9 mouse cellular contexts compared by ENCODE assay signal in the genomic region with DNA sequence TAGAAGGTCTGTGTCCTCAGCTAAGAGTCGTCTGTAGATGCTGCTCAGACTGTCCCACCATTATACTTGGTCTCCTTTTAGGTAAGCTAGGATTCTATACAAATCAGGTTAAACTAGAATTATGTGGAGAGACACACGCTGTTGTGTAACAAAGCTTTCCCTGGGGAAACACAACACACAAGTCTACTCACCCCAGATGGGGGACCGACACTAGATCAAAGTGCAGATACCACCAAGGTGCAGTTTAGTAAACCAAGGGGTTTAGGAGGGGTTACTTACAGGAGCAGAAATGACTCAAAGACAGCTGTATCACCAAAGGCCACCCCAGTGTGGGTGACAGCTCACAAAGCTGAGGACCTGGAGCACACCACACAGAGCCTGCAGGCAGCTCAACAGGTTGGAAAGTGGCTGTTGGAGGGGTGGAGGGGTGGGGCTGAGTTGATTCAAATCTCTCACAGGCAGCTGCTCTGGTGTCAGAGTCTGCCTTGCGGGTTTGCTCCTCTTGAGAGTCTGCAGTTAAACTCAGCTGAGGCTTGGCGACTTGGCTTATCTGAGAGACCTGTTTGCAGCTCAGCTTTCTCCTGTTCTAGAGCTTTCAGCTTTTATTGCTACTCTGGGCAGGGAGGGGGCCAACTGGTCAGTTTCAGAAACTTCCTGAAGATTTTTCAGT. TPM values are rescaled to one million over a fixed set of nuclear protein-coding genes. Genes with fewer than 3 reads are reported as not detected.
A peak's percentile ranks its signal among the peaks of the same experiment; 100 is the strongest.
DNase-seq lines count a peak whose midpoint lies in the region; ATAC-seq and TF ChIP-seq lines count a peak whose summit lies in the region.
"Had no signal": no experiment of that assay in that cellular context is flagged by ENCODE, and none has a peak within 500 bp of the region (broad histone marks: within the 10 kb centered on the region; RNA-seq: fewer than 3 reads in every experiment).

No protein-coding gene starts in this region.

- H3K4me2 ChIP-seq in embryonic facial prominence, embryonic 11.5 days (ENCODE audit: low read depth, low read length) = no peak overlapping the region
- H3K4me2 ChIP-seq in liver, postnatal 0 days (ENCODE audit: low read depth, low read length) = no peak overlapping the region
- no peak overlapping the region for H3K4me2 ChIP-seq in stomach, postnatal 0 days (replicated peaks; ENCODE audit: low read depth)
- no peak overlapping the region for H3K4me2 ChIP-seq in forebrain, embryonic 12.5 days
- H3K4me2 ChIP-seq: hindbrain, embryonic 12.5 days had no signal

- no peak for TF ChIP-seq EP300 in liver, postnatal 0 days (IDR thresholded peaks at IDR 0.05; ENCODE audit: low read depth)
- TF ChIP-seq EP300 in stomach, postnatal 0 days (optimal IDR thresholded peaks at IDR 0.05) = no peak

- no peak overlapping the region for H3K4me3 ChIP-seq in embryonic facial prominence, embryonic 11.5 days (ENCODE audit: low read depth, low read length)
- no peak overlapping the region for H3K4me3 ChIP-seq in embryonic facial prominence, embryonic 10.5 days
- no peak overlapping the region for H3K4me3 ChIP-seq in liver, postnatal 0 days (ENCODE audit: low read depth, low read length)
- H3K4me3 ChIP-seq in stomach, postnatal 0 days (ENCODE audit: low read depth, low read length) = no peak overlapping the region
- no peak overlapping the region for H3K4me3 ChIP-seq in forebrain, embryonic 12.5 days (replicated peaks)
- H3K4me3 ChIP-seq: hindbrain, embryonic 12.5 days had no signal

- ATAC-seq in embryonic facial prominence, embryonic 11.5 days (replicated peaks; ENCODE audit: insufficient number of reproducible peaks, low FRiP score, low TSS enrichment, low read depth) = no peak
- ATAC-seq in liver, postnatal 0 days = peak; percentile 51
- peak; percentile 51 for ATAC-seq in stomach, postnatal 0 days (ENCODE audit: low FRiP score, low TSS enrichment)
- ATAC-seq in forebrain, embryonic 12.5 days (ENCODE audit: low FRiP score) = no peak

- H3K9me3 ChIP-seq in embryonic facial prominence, embryonic 11.5 days (replicated peaks; ENCODE audit: control insufficient read depth, low read length) = no peaks in the 10 kb centered on the region
- H3K9me3 ChIP-seq in embryonic facial prominence, embryonic 10.5 days = no peaks in the 10 kb centered on the region
- no peaks in the 10 kb centered on the region for H3K9me3 ChIP-seq in liver, postnatal 0 days (ENCODE audit: low read length)
- H3K9me3 ChIP-seq in stomach, postnatal 0 days (ENCODE audit: control insufficient read depth, low read length) = no peaks in the 10 kb centered on the region
- H3K9me3 ChIP-seq in forebrain, embryonic 12.5 days = no peaks in the 10 kb centered on the region
- H3K9me3 ChIP-seq: hindbrain, embryonic 12.5 days had no signal

- no peak overlapping the region for H3K9ac ChIP-seq in embryonic facial prominence, embryonic 11.5 days (replicated peaks; ENCODE audit: low read length)
- no peak overlapping the region for H3K9ac ChIP-seq in liver, postnatal 0 days (replicated peaks)
- no peak overlapping the region for H3K9ac ChIP-seq in stomach, postnatal 0 days (ENCODE audit: low read length)
- no peak overlapping the region for H3K9ac ChIP-seq in forebrain, embryonic 12.5 days
- H3K9ac ChIP-seq: hindbrain, embryonic 12.5 days had no signal

- whole genome bisulfite sequencing in embryonic facial prominence, embryonic 11.5 days = 43% methylated on average over 5 of the region's 5 CpGs
- 47% methylated on average over 5 of the region's 5 CpGs for WGBS in embryonic facial prominence, embryonic 10.5 days
- WGBS in liver, postnatal 0 days (ENCODE audit: insufficient replicate concordance) = 43% methylated on average over 5 of the region's 5 CpGs
- WGBS in stomach, postnatal 0 days = 39% methylated on average over 5 of the region's 5 CpGs
- 56% methylated on average over 5 of the region's 5 CpGs for WGBS in forebrain, embryonic 12.5 days

- no peak overlapping the region for H3K27ac ChIP-seq in embryonic facial prominence, embryonic 11.5 days (replicated peaks; ENCODE audit: low read depth, low read length)
- H3K27ac ChIP-seq in embryonic facial prominence, embryonic 10.5 days (replicated peaks) = no peak overlapping the region
- H3K27ac ChIP-seq in liver, postnatal 0 days (ENCODE audit: low read depth) = no peak overlapping the region
- no peak overlapping the region for H3K27ac ChIP-seq in stomach, postnatal 0 days (replicated peaks)
- no peak overlapping the region for H3K27ac ChIP-seq in forebrain, embryonic 12.5 days
- H3K27ac ChIP-seq: hindbrain, embryonic 12.5 days had no signal

- peak; percentile 31 for DNase-seq in embryonic facial prominence, embryonic 11.5 days (ENCODE audit: low spot score)
- no peak for DNase-seq in embryonic facial prominence, embryonic 10.5 days (ENCODE audit: low spot score)
- DNase-seq in c-Kit-positive CD71-positive TER-119-positive erythroid progenitor cells, embryonic 14.5 days (ENCODE audit: low spot score) = peak; percentile 8
- no peak for DNase-seq in liver, postnatal 0 days
- DNase-seq in stomach, postnatal 0 days (ENCODE audit: low spot score) = peak; percentile 36
- DNase-seq in layer of hippocampus, postnatal 10 days (ENCODE audit: low spot score in 2 of 2) = no peak
- no peak for DNase-seq in kidney, postnatal 4 days

- no peaks in the 10 kb centered on the region for H3K27me3 ChIP-seq in embryonic facial prominence, embryonic 11.5 days (ENCODE audit: control insufficient read depth, insufficient read depth, low read length)
- peaks cover 9% of the 10 kb centered on the region; the same call in 1 of the 2 replicates for H3K27me3 ChIP-seq in embryonic facial prominence, embryonic 10.5 days (replicated peaks; ENCODE audit: low read depth, poor library complexity, severe bottlenecking)
- no peaks in the 10 kb centered on the region for H3K27me3 ChIP-seq in liver, postnatal 0 days (ENCODE audit: insufficient read depth, low read length)
- no peaks in the 10 kb centered on the region for H3K27me3 ChIP-seq in stomach, postnatal 0 days (ENCODE audit: control insufficient read depth, insufficient read depth, low read length)
- H3K27me3 ChIP-seq in forebrain, embryonic 12.5 days = no peaks in the 10 kb centered on the region
- H3K27me3 ChIP-seq: hindbrain, embryonic 12.5 days had no signal

- no peak for TF ChIP-seq CTCF in liver, postnatal 0 days (IDR thresholded peaks at IDR 0.05; ENCODE audit: low read depth)
- TF ChIP-seq CTCF in stomach, postnatal 0 days (IDR thresholded peaks at IDR 0.05; ENCODE audit: low read depth) = no peak

- no peaks in the 10 kb centered on the region for H3K36me3 ChIP-seq in embryonic facial prominence, embryonic 11.5 days (replicated peaks; ENCODE audit: control insufficient read depth, insufficient read depth, low read depth, low read length)
- H3K36me3 ChIP-seq in embryonic facial prominence, embryonic 10.5 days (replicated peaks) = no peaks in the 10 kb centered on the region
- no peaks in the 10 kb centered on the region for H3K36me3 ChIP-seq in liver, postnatal 0 days (replicated peaks; ENCODE audit: insufficient read depth, low read length)
- no peaks in the 10 kb centered on the region for H3K36me3 ChIP-seq in stomach, postnatal 0 days (ENCODE audit: control insufficient read depth, insufficient read depth, low read length)
- no peaks in the 10 kb centered on the region for H3K36me3 ChIP-seq in forebrain, embryonic 12.5 days (replicated peaks)
- H3K36me3 ChIP-seq: hindbrain, embryonic 12.5 days had no signal

- no peaks in the 10 kb centered on the region for H3K4me1 ChIP-seq in embryonic facial prominence, embryonic 11.5 days (ENCODE audit: control insufficient read depth, insufficient read depth, low read length)
- H3K4me1 ChIP-seq in embryonic facial prominence, embryonic 10.5 days = peaks cover 9% of the 10 kb centered on the region; the same call in 1 of the 2 replicates
- H3K4me1 ChIP-seq in liver, postnatal 0 days (ENCODE audit: insufficient read depth) = no peaks in the 10 kb centered on the region
- H3K4me1 ChIP-seq in stomach, postnatal 0 days (replicated peaks; ENCODE audit: control insufficient read depth, insufficient read depth) = no peaks in the 10 kb centered on the region
- H3K4me1 ChIP-seq in forebrain, embryonic 12.5 days = no peaks in the 10 kb centered on the region
- H3K4me1 ChIP-seq: hindbrain, embryonic 12.5 days had no signal

RNA-seq across cellular contexts. Expression of gene Cxadr, which starts 6.5 kb away (rescaled TPM):
- polyA plus RNA-seq in embryonic facial prominence, embryonic 11.5 days (2014; fragmentation: Nextera tagmentation; extraction: Ambion mirVana) = 34.1 and 38.7 TPM in 2 replicates
- polyA plus RNA-seq in embryonic facial prominence, embryonic 10.5 days (2016; fragmentation: Nextera tagmentation; extraction: Ambion mirVana) = 30.4 and 33.7 TPM in 2 replicates
- 24.7 and 27.1 TPM in 2 replicates for polyA plus RNA-seq in liver, postnatal 0 days (2015; fragmentation: Nextera tagmentation; extraction: Ambion mirVana)
- 56.4 and 62.1 TPM in 2 replicates for polyA plus RNA-seq in stomach, postnatal 0 days (2015; fragmentation: Nextera tagmentation; extraction: Ambion mirVana)
- total RNA-seq in layer of hippocampus, postnatal 10 days (2021) = 100 to 1,000 TPM; 158 to 175 TPM
- 108 and 120 TPM in 2 replicates for polyA plus RNA-seq in forebrain, embryonic 12.5 days (2016; fragmentation: Nextera tagmentation; extraction: Ambion mirVana)

Comparison
In these comparisons a context has a peak if more than half of its experiments do, and no peak if none do; other contexts are left out.
1. DNase-seq: peak in embryonic facial prominence, embryonic 11.5 days (single experiment), c-Kit-positive CD71-positive TER-119-positive erythroid progenitor cells, embryonic 14.5 days (single experiment) and stomach, postnatal 0 days (single experiment); none in embryonic facial prominence, embryonic 10.5 days (single experiment), liver, postnatal 0 days (single experiment), layer of hippocampus, postnatal 10 days (0 of 2) and kidney, postnatal 4 days (0 of 2).
2. ATAC-seq: peak in liver, postnatal 0 days (single experiment) and stomach, postnatal 0 days (single experiment); none in embryonic facial prominence, embryonic 11.5 days (single experiment) and forebrain, embryonic 12.5 days (single experiment).